In the genomic region with DNA sequence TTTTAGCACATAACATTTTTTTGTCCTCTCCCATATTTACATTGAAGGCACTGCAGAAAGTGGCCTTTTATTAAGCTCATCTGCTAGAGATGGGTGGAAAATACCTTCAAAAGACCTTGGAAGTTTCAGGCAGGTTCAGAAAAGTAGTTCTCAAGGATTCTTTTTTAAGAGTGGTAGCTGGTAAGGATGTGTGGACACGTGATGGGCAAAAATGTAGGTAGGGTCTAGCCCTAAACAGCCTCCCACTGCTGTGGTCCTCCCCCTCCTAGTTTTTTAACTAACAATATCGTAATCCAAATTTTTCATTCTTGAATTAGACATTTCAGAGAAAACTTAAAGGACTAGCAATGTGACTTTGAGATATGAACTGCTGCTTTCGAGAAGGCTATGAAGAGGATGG, we compare ENCODE assay signal across 8 mouse cellular contexts. TPM values are rescaled to one million over a fixed set of nuclear protein-coding genes. Genes with fewer than 3 reads are reported as not detected.
DNase-seq lines count a peak whose midpoint lies in the region; ATAC-seq lines count a peak whose summit lies in the region.

No protein-coding gene starts in this region.

- H3K36me3 ChIP-seq in kidney, embryonic 14.5 days (ENCODE audit: control insufficient read depth, insufficient read depth, low read length) = peaks cover 5% of the 10 kb centered on the region; the same call in 1 of the 2 replicates
- peaks cover 3% of the 10 kb centered on the region; the same call in 1 of the 2 replicates for H3K36me3 ChIP-seq in hindbrain, embryonic 13.5 days
- no peaks in the 10 kb centered on the region for H3K36me3 ChIP-seq in midbrain, embryonic 13.5 days

- peak overlapping the region; percentile 97 for H3K4me3 ChIP-seq in kidney, embryonic 14.5 days (ENCODE audit: low read length)
- H3K4me3 ChIP-seq in brown adipose tissue, adult 24 weeks (ENCODE audit: insufficient read depth, low read depth, low read length) = peak overlapping the region; percentile 73
- peak overlapping the region; percentile 97 for H3K4me3 ChIP-seq in hindbrain, embryonic 13.5 days
- peak overlapping the region; percentile 98 for H3K4me3 ChIP-seq in midbrain, embryonic 13.5 days (replicated peaks)

- peak overlapping the region; percentile 70 for H3K9ac ChIP-seq in kidney, embryonic 14.5 days (ENCODE audit: low read depth, low read length)
- peak overlapping the region; percentile 77 for H3K9ac ChIP-seq in hindbrain, embryonic 13.5 days
- H3K9ac ChIP-seq in midbrain, embryonic 13.5 days (replicated peaks) = peak overlapping the region; percentile 72

- peak overlapping the region; percentile 61 for H3K4me2 ChIP-seq in kidney, embryonic 14.5 days (replicated peaks; ENCODE audit: low read depth, low read length)
- H3K4me2 ChIP-seq in hindbrain, embryonic 13.5 days = peak overlapping the region; percentile 59
- peak overlapping the region; percentile 61 for H3K4me2 ChIP-seq in midbrain, embryonic 13.5 days (replicated peaks)

- ATAC-seq in kidney, embryonic 14.5 days (ENCODE audit: low FRiP score, low TSS enrichment) = no peak
- ATAC-seq in hindbrain, embryonic 13.5 days (ENCODE audit: low FRiP score) = no peak
- ATAC-seq in midbrain, embryonic 13.5 days = no peak

- intact Hi-C loops in gastrocnemius, postnatal 14 days (cut with DNase I; ENCODE audit: low total_unique reads) = loop anchor here (5.0 kb wide), 1 partner anchor 117 kb away; a partner anchor contains a TSS

- 11% methylated on average over 3 of the region's 3 CpGs for WGBS in kidney, embryonic 14.5 days
- 17% methylated on average over 3 of the region's 3 CpGs for WGBS in hindbrain, embryonic 13.5 days
- 23% methylated on average over 3 of the region's 3 CpGs for WGBS in midbrain, embryonic 13.5 days

- no peaks in the 10 kb centered on the region for H3K27me3 ChIP-seq in kidney, embryonic 14.5 days (ENCODE audit: control insufficient read depth, insufficient read depth, low read length)
- no peaks in the 10 kb centered on the region for H3K27me3 ChIP-seq in hindbrain, embryonic 13.5 days
- no peaks in the 10 kb centered on the region for H3K27me3 ChIP-seq in midbrain, embryonic 13.5 days

- H3K4me1 ChIP-seq in kidney, embryonic 14.5 days (ENCODE audit: control insufficient read depth, insufficient read depth, low read length) = peaks cover 5% of the 10 kb centered on the region; the same call in 1 of the 2 replicates
- peaks cover 4% of the 10 kb centered on the region; the same call in 1 of the 2 replicates for H3K4me1 ChIP-seq in brown adipose tissue, adult 24 weeks (ENCODE audit: control insufficient read depth, insufficient read depth, insufficient read length, low read length)
- peaks cover 27% of the 10 kb centered on the region for H3K4me1 ChIP-seq in hindbrain, embryonic 13.5 days (replicated peaks)
- H3K4me1 ChIP-seq in midbrain, embryonic 13.5 days (replicated peaks) = peaks cover 25% of the 10 kb centered on the region

- H3K9me3 ChIP-seq in kidney, embryonic 14.5 days (ENCODE audit: control insufficient read depth, low read length) = no peaks in the 10 kb centered on the region
- no peaks in the 10 kb centered on the region for H3K9me3 ChIP-seq in hindbrain, embryonic 13.5 days
- no peaks in the 10 kb centered on the region for H3K9me3 ChIP-seq in midbrain, embryonic 13.5 days

- H3K27ac ChIP-seq in kidney, embryonic 14.5 days (ENCODE audit: low read depth, low read length) = peak overlapping the region; percentile 81
- peak overlapping the region; percentile 83 for H3K27ac ChIP-seq in brown adipose tissue, adult 24 weeks (replicated peaks; ENCODE audit: low read depth, low read length)
- peak overlapping the region; percentile 88 for H3K27ac ChIP-seq in hindbrain, embryonic 13.5 days
- H3K27ac ChIP-seq in midbrain, embryonic 13.5 days = peak overlapping the region; percentile 83

- DNase-seq in kidney, postnatal 14 days = no peak
- no peak for DNase-seq in urinary bladder, postnatal 25 days (ENCODE audit: low spot score)
- DNase-seq in adrenal gland, adult (ENCODE audit: inconsistent age in 2 of 2, low spot score in 1 of 2) = no peak
- no peak for DNase-seq in gastrocnemius, postnatal 14 days

RNA-seq across cellular contexts. Expression of a gene that starts 0.7 kb away (rescaled TPM):
- 25.0 and 34.8 TPM in 2 replicates for polyA plus RNA-seq in kidney, embryonic 14.5 days (2014; fragmentation: Nextera tagmentation; extraction: Ambion mirVana)
- polyA plus RNA-seq in brown adipose tissue, adult 24 weeks (2012; ENCODE audit: insufficient read depth, insufficient read length, missing spikeins) = 14.3 and 15.8 TPM in 2 replicates
- polyA plus RNA-seq in hindbrain, embryonic 13.5 days (2015; fragmentation: Nextera tagmentation; extraction: Ambion mirVana) = 20.4 and 20.6 TPM in 2 replicates
- 22.8 and 25.3 TPM in 2 replicates for polyA plus RNA-seq in midbrain, embryonic 13.5 days (2015; fragmentation: Nextera tagmentation; extraction: Ambion mirVana)
- total RNA-seq in gastrocnemius, postnatal 14 days (2021) = 10 to 100 TPM; 28.7 to 30.8 TPM
